Mouse (Mus musculus): ENCODE data around the gene Ahdc1.

GRCm38 (mm10) chr4:133035946-133036345 is 24.9 kb downstream of the Ahdc1 start:
- TF ChIP-seq EP300 (optimal IDR thresholded peaks at IDR 0.05) = no peak
- TF ChIP-seq CTCF (IDR thresholded peaks at IDR 0.05; ENCODE audit: low read depth) = no peak

Measured in stomach, postnatal 0 days (tissue).